Mouse (Mus musculus): ENCODE measurements around the gene Tmem206. TPM values are rescaled to one million over a fixed set of nuclear protein-coding genes. Genes with fewer than 3 reads are reported as not detected.

The Tmem206 gene
- total RNA-seq, 4 experiments from 2014 or later: 2.6 to 4.2 (median 3.0) TPM

DNA sequence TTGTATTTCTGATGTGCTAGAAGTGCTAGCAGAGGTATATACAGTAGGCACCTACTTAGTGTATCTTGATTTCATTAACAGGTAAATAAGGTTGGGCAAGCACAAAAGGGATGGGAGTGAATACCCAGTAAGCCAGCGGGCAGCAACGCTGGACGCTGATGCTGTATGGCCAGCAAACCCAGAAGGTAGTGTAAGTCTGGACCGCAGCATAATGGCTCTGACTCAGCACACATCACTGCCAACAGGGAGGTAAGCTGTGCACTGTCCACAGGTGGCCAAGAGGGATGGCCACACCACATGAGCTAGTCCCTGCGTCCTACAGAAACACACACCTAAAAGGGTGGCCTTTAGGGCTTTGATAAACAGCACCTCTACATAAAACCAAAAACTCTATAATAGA, 24.6 kb downstream of the Tmem206 start:
- DNase-seq (ENCODE audit: low spot score): no peak

DNA sequence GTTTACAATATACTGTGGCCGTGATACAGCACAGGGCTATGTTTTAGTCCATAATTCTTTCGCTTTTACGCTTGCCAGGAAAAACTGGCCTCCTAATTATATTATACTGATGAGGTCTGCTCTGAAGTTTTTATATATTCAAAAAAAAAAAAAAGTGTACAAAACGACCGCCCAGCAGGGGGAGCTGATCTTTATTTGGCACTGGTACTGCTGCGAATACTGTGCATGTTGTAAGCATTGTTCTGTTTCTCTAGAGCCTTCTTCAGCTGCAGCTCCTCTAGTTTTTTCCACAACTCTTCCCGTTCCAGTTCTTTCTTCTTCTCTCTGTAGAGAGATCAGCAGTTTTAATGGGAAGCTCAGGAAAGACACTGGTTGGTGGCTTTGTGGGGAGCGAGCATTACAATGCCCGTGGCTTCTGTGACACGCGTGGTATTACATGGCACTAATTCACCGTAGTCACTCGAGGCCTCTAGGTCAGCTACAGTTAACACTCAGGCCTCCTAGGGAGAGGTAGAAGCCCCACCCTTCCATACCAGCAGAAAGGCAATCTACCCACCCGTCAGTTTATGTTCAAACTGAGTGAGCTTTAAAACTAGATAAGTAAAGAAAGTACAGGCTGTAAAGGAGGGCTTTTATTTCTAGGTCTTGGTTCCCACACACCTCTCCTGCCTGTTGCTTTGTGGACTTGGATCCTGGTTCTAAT, 27.2 kb downstream of the Tmem206 start:
- peak; percentile 24 for DNase-seq (ENCODE audit: low spot score)

DNA sequence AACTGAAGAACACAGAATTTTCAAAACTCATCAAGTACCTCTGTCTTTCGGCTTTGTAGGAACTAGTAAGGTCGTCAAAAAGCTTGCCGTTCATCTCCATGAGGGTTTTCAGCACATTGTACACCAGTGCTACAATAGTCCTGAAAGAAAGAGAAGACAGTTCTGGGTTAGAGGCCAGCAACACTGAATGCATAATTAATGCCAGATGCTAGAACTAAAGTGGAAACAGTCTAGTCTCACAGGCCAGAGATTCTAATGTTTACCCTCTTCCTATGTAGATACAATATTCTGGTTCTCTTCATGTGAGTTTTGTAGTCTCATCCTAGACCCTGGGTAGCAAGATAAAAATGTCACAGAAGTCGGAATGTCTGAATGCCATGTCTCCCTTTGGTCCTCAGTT, 28.1 kb downstream of the Tmem206 start:
- no peak for DNase-seq (ENCODE audit: low spot score)

DNA sequence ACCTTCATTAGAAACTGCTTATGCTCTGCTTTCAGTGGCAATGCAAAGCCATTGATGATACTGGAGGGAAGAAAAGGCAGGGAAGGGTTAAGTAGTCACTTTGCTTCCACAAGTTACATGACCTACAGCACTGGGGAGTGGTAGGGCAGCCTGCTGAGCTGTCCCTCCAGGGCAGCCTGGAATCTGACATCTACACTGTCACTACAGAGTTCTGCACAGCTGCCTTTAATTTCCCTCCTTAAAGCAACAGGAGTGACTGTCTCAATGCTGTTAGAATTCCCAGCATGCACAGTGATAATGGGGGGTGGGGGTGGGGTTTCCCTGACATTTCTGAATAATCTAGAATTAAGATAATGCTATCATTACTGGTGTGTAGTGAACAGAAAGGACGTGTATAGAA, 31.2 kb downstream of the Tmem206 start:
- DNase-seq (ENCODE audit: low spot score): no peak

DNA sequence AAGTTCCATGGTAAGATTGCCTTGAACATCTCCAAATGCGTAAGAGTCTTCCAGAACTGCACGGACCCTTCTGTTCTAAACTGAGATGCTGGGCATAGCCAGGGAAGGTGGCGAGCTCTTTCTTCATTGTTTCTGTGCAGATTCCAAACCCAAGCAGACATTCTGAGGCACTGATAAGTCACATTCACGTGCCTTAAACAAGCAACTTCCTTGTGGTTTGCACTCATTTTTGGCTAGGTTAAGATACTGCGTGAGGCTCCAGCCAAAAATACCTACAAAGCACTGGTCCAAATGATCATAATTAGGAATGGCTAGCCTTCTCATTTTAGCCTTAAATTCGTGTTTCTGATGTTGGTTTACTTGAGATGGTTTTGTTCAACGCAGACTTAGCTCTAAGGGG, 33.8 kb downstream of the Tmem206 start:
- no peak for DNase-seq (ENCODE audit: low spot score)

DNA sequence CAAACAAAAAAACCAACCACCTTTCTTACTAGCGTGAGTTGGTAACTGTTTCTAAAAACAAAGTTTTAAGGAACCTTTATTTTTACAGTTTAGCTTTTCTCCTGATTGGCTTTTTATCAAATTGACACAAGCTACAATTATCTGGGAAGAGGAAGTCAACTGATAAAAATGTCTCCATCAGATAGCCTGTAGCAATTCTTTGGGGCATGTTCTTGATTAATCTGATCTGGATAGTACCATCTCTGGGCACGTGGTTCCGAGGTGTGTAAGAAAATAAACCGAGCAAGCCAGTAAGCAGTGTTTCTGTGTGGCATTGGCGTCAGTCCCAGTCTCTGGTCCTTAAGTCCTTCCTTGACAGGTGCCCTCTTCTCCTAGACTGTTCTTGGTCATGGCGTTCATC, 36.7 kb downstream of the Tmem206 start:
- DNase-seq (ENCODE audit: low spot score): no peak

DNA sequence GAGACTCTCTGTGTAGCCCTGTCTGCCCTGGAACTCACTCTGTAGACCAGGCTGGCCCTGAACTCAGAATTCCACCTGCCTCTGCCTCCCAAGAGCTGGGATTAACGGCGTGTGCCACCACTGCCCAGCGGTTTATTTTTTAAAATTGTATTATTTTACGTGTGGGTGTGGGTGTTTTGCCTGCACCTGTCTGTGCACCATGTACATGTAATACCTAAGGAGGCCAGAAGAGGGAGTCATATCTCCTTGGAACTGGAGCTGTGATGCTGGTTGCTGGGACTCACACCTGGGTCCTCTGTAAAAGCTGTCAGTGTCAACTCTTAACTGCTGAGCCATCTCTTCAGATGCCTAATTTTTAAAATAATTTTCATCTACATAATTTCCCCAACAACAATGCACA, 38.8 kb downstream of the Tmem206 start:
- DNase-seq (ENCODE audit: low spot score): peak; percentile 33

DNA sequence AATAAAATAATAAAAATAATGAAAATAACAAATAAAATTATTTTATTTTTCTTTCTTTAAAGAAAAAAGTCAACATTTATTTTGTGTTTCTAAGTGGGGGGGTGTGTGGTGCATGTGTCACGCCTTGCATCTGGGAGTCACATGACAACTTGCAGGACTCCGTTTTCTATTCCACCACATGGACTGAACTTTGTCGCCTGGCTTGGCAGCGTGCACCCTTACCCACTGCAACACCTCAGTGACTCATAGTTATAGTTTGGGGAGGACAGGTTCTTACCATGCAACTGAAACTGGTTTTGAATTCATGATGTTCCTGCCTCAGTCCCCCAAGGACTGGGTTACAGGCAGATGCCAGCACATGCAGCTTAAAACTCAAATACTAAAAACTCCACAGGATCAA, 42.5 kb downstream of the Tmem206 start:
- no peak for DNase-seq (ENCODE audit: low spot score)

DNA sequence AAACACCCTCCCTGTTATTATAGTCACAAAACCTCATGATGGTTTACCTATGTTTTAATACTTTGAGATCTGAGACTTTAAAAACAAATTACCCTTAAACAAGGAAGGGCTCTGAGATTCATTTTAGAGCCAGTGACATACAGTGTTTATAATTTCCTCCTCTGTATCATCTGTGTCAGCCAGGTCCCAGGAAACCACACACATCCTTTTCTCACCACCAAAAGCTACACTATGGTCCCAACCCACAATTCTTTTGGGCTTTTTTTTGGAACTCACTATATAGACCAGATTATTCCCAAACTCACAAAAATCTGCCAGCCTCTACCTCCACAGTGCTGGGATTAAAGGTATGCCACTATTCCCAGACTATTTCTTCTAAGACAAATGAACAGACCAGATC, 43.4 kb downstream of the Tmem206 start:
- DNase-seq (ENCODE audit: low spot score): no peak

DNA sequence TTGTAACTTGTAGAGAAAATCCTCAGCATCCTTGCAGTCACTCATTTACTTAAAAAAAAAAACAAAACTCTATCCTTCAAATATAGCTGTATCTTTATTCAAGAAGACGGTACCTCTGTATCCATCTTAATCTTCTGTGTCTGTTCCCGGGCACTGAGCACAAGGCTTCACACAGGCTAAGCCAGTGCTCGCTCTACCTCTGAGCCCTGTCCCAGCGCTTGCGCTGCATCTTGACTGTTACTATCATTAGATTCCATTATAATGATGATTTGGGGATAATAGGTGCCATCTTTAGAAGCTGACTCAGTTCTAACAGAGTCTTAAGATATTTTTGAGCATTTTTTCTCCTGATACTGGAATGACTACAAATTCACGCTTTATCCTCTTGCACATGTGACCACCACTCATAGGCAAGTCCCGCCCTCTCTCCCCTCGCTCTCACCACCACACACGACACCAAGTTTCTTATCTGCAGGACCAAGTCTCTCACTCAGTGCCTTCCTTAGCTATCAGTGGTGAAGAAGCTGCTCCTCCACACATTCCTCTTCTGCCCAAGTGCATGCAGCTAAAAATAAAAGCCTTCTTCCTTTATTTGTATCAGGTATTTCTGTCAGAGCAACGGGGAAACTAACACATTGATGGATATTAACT, 49.4 kb downstream of the Tmem206 start:
- no peak for DNase-seq (ENCODE audit: low spot score)

DNA sequence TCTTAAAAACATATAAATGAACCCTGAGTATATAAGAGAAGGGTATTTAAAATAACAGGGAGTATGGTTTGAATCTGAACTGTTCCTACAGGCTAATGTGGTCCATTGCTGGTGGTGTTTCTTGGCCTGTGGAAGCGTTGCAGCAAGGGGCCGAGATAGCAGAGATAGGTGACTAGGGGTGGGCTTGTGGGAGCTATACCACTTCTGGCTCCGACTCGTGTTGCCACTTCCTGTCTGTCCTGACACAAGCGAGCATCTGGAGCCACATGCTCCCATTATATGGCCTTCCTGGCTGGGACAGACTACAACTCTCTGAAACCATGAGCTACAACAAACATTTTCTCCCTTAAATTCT, 49.9 kb downstream of the Tmem206 start:
- DNase-seq (ENCODE audit: low spot score): no peak

DNA sequence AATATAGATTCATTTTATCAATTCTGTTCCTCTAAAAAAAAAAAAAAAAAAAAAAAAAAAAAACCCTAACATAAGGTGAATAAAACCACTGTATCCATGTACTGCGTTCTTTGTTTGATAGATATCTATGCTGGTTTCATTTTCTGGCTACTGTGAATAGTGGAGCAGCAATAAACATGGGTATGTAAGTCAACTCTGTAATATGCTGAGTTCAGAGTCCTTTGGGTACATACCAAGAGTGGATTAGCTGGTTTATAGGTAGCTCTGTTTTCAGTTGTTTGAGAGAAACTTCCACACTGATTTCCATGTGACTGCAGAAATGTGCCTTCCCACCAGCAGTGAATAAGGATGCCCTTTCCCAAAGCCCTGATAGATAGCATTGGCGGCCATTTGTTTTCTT, 52.4 kb downstream of the Tmem206 start:
- DNase-seq (ENCODE audit: low spot score): no peak

DNA sequence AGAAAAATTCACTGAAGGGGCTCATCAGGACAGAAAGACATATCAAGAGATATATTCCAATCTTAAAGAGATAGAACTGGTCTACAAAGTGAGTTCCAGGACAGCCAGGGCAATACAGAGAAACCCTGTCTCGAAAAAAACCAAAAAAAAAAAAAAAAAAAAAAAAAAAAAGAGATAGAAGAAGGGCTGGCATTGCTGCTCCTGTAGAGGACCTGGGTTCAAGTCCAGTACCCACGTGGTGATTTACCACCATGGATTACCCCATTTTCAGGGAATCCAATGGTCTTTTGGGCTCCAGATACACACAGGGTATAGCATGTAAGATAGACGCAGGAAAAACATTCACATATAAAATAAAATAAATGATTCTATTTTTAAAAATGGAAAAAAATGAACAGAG, 55.1 kb downstream of the Tmem206 start:
- no peak for DNase-seq (ENCODE audit: low spot score)

DNA sequence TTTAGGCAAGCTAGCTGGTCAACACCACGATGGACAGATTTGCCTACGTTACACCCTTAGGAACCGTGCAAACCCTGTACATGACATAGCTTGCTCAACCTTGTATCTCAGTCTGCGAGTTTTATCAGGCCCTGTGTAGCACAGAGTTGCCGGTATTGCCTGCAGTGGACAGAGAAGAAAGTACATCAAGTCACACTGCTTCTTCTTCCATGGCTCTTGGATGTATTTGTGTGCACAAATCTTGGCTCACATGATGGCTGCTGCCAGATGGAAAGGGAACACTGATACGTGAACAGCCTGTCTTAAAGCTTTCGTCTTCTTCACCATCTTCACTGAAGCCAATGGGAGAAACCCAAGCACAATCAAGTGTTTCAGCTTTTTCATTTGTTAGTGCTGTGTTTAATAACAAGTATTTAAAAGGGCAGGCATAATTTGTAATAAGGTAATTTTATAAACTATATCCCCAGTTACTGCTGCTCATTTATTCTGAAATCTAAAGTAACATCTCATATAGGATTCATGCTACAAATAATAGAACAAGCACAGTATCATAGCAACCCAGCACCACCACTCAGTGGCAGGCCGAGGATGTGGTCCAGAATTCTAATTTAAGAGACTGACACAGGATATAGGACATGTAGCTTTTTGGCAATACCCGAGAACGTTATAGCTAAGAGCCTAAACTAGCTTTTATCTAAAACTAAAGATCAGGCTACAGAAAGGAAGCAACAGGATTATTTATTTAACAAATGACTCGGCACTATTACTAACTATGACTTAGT, 56.4 kb downstream of the Tmem206 start:
- DNase-seq (ENCODE audit: low spot score): no peak

DNA sequence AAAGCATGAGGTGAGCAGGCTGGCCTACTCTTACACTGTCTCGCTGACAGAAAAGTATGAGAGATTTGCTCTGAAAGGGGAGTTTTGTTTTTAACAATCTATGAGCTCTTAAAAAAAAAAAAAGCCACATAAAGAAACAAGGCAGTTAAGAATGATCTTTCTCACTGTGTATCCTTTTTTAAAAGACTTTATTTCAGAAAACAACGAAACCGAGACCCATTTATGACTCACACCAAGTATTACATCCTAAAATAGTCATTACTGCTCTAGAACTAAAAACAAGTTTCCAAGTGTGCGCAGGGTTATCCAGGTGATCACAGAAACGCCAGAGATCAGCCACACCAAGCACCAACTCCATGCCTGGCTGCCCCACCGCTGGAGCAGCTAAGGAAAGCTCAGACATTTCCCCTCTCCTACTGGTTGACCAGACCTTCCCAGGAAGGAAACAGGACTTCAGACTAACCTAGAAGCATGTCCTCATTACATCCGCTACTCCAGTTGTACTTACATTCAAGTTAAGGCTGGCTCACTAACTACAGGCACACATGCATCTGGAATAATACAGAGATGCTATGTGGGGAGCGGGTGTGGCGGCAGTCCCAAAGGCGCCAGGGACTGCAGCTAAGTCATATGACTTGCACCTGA, 59.2 kb downstream of the Tmem206 start:
- DNase-seq (ENCODE audit: low spot score): no peak

DNA sequence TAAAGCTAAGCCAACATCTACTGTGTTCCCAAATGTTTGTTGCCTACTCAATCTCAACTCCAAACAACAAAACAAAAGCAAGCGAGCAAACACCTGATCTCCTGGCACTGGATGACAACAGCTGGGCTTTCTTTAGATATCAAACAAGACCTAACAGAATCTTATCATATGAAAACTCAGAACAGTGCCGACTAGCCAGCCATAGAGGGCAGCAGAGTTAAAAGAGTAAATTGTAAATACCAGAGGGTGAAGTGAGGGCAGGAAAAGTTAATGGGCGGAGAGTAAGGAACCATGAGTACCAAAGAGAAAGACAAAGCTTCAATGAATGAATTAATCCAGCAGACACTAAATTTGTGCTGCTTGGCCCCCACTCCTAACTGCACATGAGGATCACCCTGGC, 65.6 kb downstream of the Tmem206 start:
- DNase-seq (ENCODE audit: low spot score): peak; percentile 79

DNA sequence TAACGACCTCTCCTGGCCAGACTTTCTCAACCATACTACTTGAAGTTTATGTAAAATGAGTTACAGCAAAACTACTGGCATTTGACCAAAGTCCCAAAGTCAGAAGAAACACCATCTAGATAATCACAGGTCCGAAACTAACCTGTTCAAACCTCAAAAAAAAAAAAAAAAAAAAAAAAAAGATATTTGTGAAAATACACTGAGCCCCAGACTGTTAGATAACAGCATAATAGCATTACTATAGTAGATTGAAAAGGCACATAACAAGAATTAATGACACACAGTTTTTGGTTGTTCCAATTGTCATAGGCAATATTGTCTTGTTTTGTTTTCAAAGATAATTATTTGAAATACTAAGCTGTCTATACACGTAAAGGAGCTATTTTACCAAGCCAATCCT, 67.8 kb downstream of the Tmem206 start:
- DNase-seq (ENCODE audit: low spot score): no peak

DNA sequence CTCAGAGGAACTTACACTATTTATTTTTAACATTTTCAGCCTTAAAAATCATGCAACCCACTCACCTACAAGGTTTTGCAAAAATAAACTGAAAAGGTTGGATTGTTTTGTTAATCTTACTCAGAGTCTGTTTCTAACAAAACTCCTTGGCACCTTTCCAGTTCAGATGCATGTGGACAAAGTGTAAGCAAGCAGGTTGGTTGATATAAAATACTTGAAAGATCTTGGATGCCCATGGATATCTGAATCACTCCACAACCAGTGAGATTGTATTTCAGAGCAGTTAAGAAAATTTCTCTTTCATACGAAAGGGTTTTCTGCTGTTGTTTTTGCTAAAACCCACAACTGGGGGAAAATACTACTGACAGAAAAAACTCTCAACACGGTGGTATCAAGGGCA, 68.4 kb downstream of the Tmem206 start:
- peak; percentile 46 for DNase-seq (ENCODE audit: low spot score)

DNA sequence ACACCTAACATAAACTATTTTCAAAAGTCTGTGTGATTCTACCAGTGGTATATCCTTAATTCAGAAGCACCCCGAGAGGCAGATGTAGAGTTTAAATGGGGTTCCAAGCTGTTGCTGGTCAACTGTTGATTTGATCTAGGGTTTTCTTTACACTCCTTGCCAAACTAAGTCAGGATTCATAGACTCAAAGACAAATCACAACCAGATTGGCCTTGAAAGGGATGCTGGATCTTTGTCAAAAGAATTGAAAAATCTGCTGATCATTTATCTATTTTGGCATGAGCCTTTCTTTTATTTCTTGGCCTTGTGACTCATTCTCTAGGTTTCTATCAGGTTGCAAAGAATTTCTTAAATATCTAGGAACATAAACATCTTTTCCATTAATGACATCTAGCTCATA, 69.5 kb downstream of the Tmem206 start:
- no peak for DNase-seq (ENCODE audit: low spot score)

DNA sequence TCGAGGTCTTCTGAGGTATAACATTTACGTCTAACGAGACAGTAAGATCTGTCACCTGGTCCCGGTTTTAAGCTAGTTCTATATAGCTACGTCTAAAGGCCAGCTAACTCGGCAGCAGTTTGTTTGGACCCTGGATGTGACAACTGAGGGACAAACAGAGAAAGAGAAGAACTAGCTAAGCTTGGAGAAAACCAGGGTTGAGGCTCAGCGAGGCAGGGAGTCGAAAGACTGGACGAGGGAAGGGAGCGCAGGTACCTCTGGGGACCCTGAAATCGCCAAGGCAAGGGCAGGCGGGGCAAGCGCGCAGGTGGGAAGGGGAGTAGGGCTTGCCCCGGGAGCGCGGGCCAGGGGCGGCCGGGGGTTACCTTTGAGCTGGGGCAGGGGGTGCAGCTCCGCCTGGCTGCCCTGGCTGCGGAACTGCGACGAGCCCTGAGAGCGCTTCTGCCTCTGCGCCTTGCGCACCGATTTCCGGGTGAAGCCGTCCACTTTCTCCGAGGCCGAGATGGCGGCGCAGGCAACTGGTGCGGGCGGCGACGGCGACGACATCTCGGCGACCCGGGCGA, 70.2 kb downstream of the Tmem206 start:
- peak; percentile 35 for DNase-seq (ENCODE audit: low spot score)

DNA sequence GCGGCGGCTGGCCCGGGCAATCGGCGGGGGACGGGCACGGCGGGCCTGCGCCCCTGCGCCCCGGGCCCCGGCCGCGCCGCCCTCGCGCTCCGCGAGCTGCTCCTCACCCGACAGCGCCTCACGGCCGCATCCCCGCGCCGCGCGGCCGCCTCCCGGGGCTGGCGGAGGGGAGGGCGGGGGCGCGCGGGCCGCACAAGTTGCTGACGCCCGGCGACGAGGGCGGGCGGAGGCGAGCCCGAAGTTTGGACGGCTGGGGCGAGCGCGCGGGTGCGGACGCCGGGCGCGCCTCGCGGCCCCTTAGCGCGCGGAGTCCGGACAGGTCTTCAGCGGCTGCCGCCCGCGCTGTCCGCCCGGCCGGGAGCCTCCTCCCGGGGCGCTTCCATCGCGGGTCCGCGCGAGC, 70.7 kb downstream of the Tmem206 start:
- no peak for DNase-seq (ENCODE audit: low spot score)
